Mouse (Mus musculus) olfactory bulb, adult 2 months (tissue): ENCODE measurements around the gene Sel1l2. TPM values are rescaled to one million over a fixed set of nuclear protein-coding genes. Genes with fewer than 3 reads are reported as not detected.
A peak's percentile ranks its signal among the peaks of the same experiment; 100 is the strongest.

Experiments
- H3K27ac ChIP-seq: fragments of 200-500 bp; 2 replicates; pipeline ENCODE4 v1.5.1; 2012; ENCODE audit warnings: low read depth, low read length; ENCODE audit not compliant: insufficient read depth
- H3K4me1 ChIP-seq: fragments of 200-500 bp; 2 replicates; pipeline ENCODE4 v1.6.1; 2012; ENCODE audit warnings: low read length; ENCODE audit not compliant: control insufficient read depth, insufficient read depth
- H3K4me3 ChIP-seq: fragments of 200-500 bp; 2 replicates; pipeline ENCODE4 v1.5.1; 2012; ENCODE audit warnings: mild to moderate bottlenecking, low read depth, low read length, moderate library complexity; ENCODE audit not compliant: insufficient read depth
- CTCF ChIP-seq: fragments of 200-500 bp; IDR thresholded peaks from 2 replicates; pipeline ENCODE4 v1.5.1; 2012; ENCODE audit warnings: low read depth, mild to moderate bottlenecking, low read length, moderate library complexity; ENCODE audit not compliant: insufficient read depth
- POLR2A ChIP-seq: fragments of 200-500 bp; IDR thresholded peaks from 2 replicates; pipeline ENCODE4 v1.6.1; 2012; ENCODE audit warnings: mild to moderate bottlenecking, low read depth, low read length, moderate library complexity; ENCODE audit not compliant: insufficient read depth
- WGBS: fragments of 180-500 bp; shearing (Covaris S2); methylation state at CpG from one replicate; pipeline ENCODE4 v1.1.7; 2018; 5-methylcytosine and 5-hydroxymethylcytosine counted together
- polyA plus RNA-seq: library from polyadenylated mRNA; stranded (reverse); fragments of >200 nt; gene quantifications from 2 replicates; pipeline ENCODE4 v1.2.4, GENCODE M21; 2012; ENCODE audit warnings: low replicate concordance; ENCODE audit not compliant: missing spikeins, insufficient read depth, insufficient read length

The Sel1l2 gene
- polyA plus RNA-seq, 1 experiment = not detected

- no peaks in the 10 kb centered on the region for H3K4me1 ChIP-seq
- H3K27ac ChIP-seq = no peak overlapping the region
- H3K4me3 ChIP-seq = no peak overlapping the region
- WGBS = 69% methylated on average over 5 of the region's 5 CpGs
- TF ChIP-seq CTCF = no peak
- no peak for TF ChIP-seq POLR2A
Observed at GRCm38 (mm10) chr2:140330508-140331306, 58.8 kb downstream of the Sel1l2 start.

GRCm38 (mm10) chr2:140302976-140303708 is 86.4 kb downstream of the Sel1l2 start:
- no peaks in the 10 kb centered on the region for H3K4me1 ChIP-seq
- 87% methylated on average over 3 of the region's 3 CpGs for WGBS
- H3K4me3 ChIP-seq = no peak overlapping the region
- no peak for TF ChIP-seq CTCF
- no peak for TF ChIP-seq POLR2A
- H3K27ac ChIP-seq = no peak overlapping the region

GRCm38 (mm10) chr2:140297155-140297554 is 92.4 kb downstream of the Sel1l2 start:
- 48% methylated on average over 4 of the region's 4 CpGs for WGBS
- no peak overlapping the region for H3K27ac ChIP-seq
- TF ChIP-seq CTCF = no peak
- TF ChIP-seq POLR2A = no peak

GRCm38 (mm10) chr2:140293820-140294219 is 95.7 kb downstream of the Sel1l2 start:
- H3K27ac ChIP-seq = no peak overlapping the region
- WGBS = 74% methylated on average over 2 of the region's 2 CpGs
- no peak overlapping the region for H3K4me3 ChIP-seq
- no peak for TF ChIP-seq POLR2A
- TF ChIP-seq CTCF = no peak
- H3K4me1 ChIP-seq = no peaks in the 10 kb centered on the region

More at GRCm38 (mm10) chr2:140297155-140297554, 92.4 kb downstream of the Sel1l2 start:
- H3K4me3 ChIP-seq = no peak overlapping the region
- no peaks in the 10 kb centered on the region for H3K4me1 ChIP-seq

GRCm38 (mm10) chr2:140280808-140281207 is 108.7 kb downstream of the Sel1l2 start:
- Histone ChIP-seq H3K4me1 (no peaks in the 10 kb centered on the region), H3K4me3 (no peak overlapping the region), H3K27ac (no peak overlapping the region)
- TF ChIP-seq CTCF = no peak
- TF ChIP-seq POLR2A = no peak
- WGBS = 71% methylated on average over 8 of the region's 8 CpGs

- WGBS = 60% methylated on average over 2 of the region's 2 CpGs
- peaks cover 8% of the 10 kb centered on the region for H3K4me1 ChIP-seq
- no peak overlapping the region for H3K4me3 ChIP-seq
- no peak for TF ChIP-seq CTCF
- no peak for TF ChIP-seq POLR2A
- H3K27ac ChIP-seq = no peak overlapping the region
Observed at GRCm38 (mm10) chr2:140255595-140256141, 133.8 kb downstream of the Sel1l2 start.

GRCm38 (mm10) chr2:140254256-140254655 is 135.2 kb downstream of the Sel1l2 start:
- peaks cover 8% of the 10 kb centered on the region for H3K4me1 ChIP-seq
- H3K4me3 ChIP-seq = no peak overlapping the region
- TF ChIP-seq CTCF = no peak
- 0 out of 2 replicates have a peak overlapping the region, but pooled peaks have one; percentile 26 for H3K27ac ChIP-seq
- WGBS = 33% methylated on average over 7 of the region's 7 CpGs

GRCm38 (mm10) chr2:140243105-140243504 is 146.4 kb downstream of the Sel1l2 start:
- TF ChIP-seq CTCF = no peak
- Histone ChIP-seq H3K27ac (no peak overlapping the region), H3K4me3 (no peak overlapping the region), H3K4me1 (no peaks in the 10 kb centered on the region)
- WGBS = 46% methylated on average over 5 of the region's 5 CpGs

- no peak for TF ChIP-seq POLR2A
- TF ChIP-seq CTCF = no peak
- 30% methylated on average over 5 of the region's 5 CpGs for WGBS
- Histone ChIP-seq H3K4me3 (no peak overlapping the region), H3K4me1 (no peaks in the 10 kb centered on the region), H3K27ac (no peak overlapping the region)
Observed at GRCm38 (mm10) chr2:140242398-140242797, 147.1 kb downstream of the Sel1l2 start.
